Mouse (Mus musculus): ENCODE measurements at regions not wholly inside any gene's neighbourhood (a gene's known extent, or its start where the extent isn't known, plus 50 kb on each side); places are given as distances from the start of the nearest gene placed in this dataset.

DNA sequence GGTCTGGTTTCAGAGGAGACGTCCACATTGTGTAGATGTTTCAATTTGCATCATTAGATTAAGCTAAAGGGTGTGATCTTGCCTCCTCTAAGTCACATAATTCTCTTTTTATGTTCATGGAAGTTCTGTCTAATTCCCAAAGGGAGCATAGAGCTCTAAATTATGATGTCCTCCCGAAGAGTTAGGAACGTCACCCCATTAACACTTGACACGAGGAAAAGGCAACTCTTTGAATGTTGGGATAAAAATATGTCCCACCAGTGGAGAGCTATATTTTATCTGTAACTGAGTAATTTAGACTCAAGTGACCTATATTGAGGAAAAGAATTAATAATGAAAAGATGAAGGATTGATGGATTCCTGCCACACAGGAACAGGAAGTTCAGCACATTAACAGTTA lies 69.2 kb upstream of the Fam19a1 start:
- TF ChIP-seq POLR2A (IDR thresholded peaks at IDR 0.05; ENCODE audit: extremely low read depth, insufficient read depth, low read length) (no peak), CTCF (IDR thresholded peaks at IDR 0.05; ENCODE audit: low read depth, low read length) (no peak)

Data from liver, adult 2 months (tissue).